Mouse (Mus musculus) lung, postnatal 0 days (tissue): ENCODE measurements at regions not wholly inside any gene's neighbourhood (a gene's known extent, or its start where the extent isn't known, plus 50 kb on each side); places are given as distances from the start of the nearest gene placed in this dataset.

ENCODE experiments used
- CTCF ChIP-seq: IDR thresholded peaks from 2 replicates; pipeline ENCODE4 v1.5.1; 2016; ENCODE audit warnings: antibody characterized with exemption, mild to moderate bottlenecking
- EP300 ChIP-seq: IDR thresholded peaks from 2 replicates; pipeline ENCODE4 v1.6.1; 2016; ENCODE audit warnings: antibody characterized with exemption, mild to moderate bottlenecking, control low read depth

- no peak for TF ChIP-seq CTCF
- no peak for TF ChIP-seq EP300
These were observed 210.5 kb upstream of the Mkln1 start for GRCm38 (mm10) chr6:31188066-31188465.
